Mouse (Mus musculus) v-Abl transformed pro-B cells (cell line): ENCODE measurements around the gene Clnk.

ENCODE experiments used
- in situ Hi-C, 2 experiments: fragments of 400-800 bp; cut with MboI; formaldehyde crosslinking; loops; one replicate each; pipeline ENCODE4 v1.15.1; 2025; ENCODE audit not compliant: unreplicated experiment in 2 of 2

Clnk gene

DNA sequence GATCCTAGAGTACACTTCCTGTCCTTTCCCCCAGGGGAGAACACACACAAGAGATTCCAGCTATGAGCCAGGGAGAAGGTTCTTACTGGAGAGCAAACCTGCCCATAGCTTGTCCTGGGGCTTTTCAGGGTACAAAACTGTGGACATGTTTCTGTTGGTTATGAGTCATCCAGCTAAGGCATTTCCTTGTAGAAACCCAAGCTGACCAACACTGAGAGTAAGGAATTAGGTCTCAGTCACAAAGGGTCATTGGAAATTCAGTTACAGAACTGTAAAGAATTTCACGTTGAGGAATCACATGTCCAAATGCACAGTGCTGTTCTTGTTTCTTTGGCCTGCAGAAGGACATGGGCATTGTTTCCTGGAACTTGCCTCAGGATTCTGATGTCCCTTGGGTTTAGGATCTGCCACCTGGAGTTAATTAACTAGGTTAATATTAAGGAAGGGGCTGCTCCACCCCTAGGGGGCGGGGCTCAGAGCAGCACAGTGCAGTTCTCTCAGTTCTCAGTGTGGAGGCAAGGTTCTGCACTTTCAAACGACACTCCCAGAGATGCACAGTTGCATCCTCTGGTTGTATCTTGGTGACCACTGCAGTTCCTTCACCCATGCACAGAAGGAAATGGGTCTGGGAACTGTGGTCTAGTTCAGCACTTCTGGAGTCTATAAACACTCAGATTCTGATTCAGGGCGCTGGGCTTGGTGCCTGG lies 18.4 kb downstream of the Clnk start:
- in situ Hi-C loops: no loop called here

DNA sequence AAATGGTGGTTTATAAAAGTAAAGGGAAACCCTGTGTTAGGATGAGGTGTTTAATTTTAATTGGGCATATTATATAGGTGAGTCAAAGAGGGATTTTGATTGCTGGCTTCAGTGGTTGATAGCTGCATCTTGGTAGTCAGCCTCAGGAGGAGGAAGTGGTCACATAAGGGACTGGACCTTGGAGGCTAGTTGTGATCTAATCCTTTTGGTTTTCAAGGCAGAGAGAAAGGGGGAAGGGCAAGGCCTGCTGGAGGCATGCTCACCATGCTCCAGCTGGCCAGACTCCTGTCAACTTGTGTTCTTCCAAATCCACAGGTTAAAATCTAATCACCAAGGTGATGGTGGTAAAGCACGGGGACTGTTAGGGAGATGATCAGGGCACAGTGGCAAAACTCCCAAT lies 19.0 kb downstream of the Clnk start:
- in situ Hi-C loops: no loop called here

DNA sequence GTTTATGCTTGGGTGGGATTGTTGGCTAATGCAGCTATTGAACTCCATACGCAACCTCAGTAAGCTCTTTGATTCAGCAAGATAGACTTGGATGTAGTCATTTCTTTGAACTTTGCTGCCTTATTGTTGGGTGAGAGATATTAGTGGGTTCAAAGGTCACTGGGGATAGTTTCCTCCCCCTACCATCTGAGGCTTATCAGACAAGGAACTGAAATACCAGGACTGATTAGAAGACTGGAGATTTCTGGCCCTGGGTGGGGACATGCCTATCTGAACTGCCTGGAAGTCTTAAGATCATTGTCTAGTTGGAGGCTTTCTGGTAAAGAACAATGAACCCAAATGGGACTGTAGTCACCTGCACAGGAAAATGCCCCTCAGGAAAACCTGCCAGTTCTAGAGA lies 26.4 kb downstream of the Clnk start:
- in situ Hi-C loops: no loop called here

DNA sequence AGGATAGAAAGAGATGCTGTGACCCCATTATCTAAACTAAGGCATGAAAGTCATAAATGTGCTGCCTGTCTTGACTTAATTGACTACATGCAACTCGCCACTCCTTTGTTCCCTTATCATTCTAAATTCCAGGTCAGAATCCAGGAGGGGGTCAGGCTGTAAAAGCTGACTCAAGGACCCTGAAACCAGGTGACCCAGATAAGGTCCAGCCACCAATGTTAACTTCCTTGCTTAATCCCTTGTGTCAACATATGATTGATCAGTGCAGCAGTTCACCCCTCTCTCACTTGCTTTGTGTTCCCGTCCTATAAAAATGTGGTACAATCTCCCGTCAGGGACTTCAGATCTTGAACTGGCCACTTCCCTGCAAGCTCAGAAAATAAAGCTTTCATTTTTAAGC lies 31.1 kb downstream of the Clnk start:
- in situ Hi-C loops: no loop called here

DNA sequence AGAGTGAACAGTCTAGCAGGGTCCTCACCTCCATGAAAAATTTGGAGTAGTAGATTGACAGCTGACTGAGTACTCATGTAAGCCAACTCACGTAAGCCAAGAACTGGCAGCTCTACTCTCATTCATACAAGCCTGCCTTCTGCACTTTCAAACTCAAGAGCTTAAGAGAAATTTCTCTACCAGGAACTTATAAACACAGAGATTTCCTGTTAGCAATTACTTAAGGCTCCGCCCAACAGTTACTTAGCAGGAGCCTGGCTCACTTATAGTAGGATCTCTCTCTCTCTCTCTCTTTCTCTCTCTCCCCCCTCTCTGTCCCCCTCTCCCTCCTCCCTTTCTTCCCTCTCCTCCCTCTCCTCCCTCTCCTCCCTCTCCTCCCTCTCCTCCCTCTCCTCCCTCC lies 32.3 kb downstream of the Clnk start:
- in situ Hi-C loops: no loop called here

DNA sequence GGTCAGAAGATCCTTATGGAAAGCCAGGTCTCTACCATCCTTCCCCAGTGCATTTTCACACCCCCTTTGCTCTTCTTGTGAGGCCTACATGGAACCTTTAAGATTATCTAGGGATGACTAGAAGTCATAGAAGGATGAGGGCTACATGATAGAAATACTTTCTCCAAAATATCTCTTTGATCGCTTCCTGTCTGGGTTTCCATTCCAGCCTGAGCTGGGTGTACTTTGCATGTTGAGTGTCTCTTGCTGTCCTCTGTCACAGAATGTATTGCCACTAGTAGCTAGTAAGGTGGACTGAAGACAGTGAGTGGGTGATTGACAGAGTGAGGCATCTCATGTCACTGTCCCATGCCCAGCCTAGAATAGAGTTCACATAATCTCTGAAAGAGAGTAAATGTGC lies 36.6 kb downstream of the Clnk start:
- in situ Hi-C loops: no loop called here

DNA sequence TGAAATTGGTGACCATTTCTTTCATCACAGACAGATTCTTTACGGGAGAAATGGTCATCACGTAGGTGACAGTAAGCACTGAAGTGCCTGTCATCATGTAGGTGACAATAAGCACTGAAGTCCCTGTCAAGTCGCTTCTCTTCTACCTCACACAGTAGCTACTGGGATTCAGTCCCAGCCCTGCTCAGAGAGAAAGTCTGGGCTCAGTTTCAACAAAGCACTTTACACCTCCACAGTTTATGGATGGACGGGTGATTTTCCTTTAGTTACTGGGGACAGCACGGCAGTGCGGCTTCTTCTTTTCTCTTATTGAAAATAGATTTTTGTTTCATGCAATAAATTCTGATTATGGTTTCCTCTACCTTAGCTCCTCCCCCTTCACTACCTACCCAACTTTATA lies 49.3 kb downstream of the Clnk start:
- in situ Hi-C loops: no loop called here

DNA sequence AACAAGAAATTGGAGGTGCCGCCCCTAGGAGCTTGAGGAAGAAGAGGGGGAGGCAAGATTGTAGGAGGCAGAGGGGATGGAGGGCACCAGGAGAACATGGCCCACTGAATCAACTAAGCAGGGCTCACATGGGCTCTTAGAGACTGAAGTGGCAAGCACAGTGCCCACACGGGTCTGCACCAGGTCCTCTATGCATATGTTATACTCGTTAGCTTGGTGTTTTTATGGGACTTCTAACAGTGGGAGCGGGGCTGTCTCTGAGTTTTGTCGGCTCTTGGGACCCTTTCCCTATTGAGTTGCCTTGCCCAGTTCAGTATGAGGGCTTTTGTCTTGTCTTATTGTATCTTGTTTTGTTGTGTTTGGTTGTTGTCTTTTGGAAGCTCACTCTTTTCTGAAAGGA lies 50.0 kb downstream of the Clnk start:
- in situ Hi-C loops: no loop called here

DNA sequence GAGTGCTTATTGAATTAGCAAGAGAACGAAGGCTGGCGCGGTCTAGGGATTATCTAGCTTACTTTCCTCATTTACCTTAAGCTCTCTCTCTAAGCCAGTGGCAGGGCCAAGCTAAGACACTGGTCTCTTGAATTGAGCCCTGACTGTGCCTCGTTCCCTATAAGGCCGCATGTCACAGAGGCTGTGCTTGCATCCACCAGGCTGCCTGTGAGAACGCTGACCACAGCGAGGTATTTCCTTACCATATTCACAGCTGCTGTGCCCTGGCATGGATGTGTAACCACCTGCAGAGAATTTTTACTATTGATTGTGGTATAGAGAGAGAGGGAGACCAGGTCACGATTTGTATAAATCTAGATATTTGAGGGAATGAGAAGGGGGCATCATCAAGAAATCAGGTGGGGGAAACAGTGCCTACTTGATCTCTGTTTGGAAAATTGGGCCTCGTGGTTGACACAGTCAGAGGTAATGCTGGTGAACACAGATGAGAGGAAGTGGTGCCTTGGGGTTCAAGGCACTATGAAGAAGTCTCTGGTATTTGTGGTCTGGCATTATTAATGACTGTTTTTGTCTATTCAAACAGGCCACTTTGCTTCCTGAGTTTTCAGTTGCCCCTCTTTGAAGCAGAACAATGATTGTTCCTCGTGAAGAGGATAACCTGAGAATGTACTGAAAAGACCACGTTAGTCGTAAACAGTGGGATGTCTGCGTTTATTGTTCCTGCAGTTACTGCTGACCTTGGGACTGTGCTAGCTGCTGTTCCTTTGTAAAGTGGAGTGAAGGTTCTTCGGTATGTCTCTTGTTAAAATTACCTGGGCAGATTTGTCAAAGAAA lies 52.3 kb downstream of the Clnk start:
- in situ Hi-C loops: no loop called here

DNA sequence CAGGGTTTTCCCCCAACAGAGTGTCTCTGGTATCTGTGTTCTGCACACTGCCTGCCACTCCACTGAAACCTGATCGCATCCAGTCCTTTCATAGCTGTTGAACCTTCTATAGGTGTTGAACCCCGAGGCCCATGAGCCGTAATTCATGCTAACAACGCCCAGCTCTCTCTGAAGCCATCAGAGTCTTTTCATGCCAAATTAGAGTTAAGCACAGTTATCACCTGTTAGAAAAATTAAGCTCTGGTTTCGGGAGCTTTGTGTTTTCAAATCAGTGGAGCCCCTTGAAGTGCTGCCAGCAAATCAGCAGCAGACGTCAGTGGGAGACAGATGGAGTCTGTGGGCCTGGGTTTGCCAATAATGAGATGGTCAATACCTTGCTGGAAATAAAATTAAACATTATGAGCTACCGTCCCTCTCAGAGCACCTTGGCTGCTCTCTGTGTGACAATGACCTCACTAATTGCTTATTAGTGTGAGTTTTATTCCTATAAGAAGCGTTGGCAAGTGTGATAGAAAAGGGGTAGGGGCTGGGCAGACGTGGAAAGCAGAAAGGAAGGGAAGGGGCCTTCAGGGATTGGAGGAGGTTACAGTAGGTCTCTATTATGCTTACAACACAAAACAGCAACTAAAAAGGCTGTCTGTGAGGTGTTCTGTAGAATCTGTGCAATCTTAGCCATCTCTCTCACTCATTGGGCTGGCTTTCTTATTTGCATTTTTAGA lies 63.1 kb downstream of the Clnk start:
- in situ Hi-C loops: no loop called here

DNA sequence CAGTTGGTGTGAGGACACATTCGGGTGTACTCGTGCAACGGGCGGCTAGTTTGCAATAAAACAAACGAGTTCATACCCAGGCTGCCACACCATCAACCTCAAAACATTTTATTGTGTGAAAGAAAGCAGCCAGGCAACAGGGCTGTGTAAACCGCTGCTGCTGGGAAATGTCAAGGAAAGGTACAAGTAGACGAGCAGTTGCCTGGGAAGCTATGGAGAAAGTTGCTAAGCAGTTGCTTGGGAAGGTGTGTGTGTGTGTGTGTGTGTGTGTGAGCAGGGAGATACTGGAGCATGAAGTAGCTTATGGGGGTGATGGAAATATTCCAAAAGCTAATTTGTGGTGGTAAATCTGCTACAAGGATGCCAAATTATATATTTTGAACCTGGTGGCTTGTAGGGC lies 63.7 kb downstream of the Clnk start:
- in situ Hi-C loops: no loop called here

DNA sequence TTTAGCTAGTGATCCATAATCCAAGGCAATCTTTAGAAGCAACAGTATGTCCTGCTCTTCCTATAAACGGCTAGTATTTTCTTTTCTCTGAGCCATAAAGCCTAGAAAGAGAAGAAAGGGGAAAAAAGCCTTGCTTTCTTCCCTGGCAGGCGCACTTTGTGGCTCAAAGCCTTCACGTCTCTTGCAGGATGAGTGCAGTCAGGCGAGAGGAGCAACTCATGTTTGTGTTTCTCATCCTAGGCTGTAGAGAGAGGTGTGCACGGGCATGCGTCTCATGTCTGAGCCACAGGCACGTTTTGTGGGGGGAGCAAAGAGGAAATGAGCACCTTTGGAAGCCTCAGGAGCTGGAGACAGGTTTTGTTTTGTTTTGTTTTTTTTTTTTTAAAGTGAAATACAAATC lies 64.2 kb downstream of the Clnk start:
- in situ Hi-C loops: no loop called here

DNA sequence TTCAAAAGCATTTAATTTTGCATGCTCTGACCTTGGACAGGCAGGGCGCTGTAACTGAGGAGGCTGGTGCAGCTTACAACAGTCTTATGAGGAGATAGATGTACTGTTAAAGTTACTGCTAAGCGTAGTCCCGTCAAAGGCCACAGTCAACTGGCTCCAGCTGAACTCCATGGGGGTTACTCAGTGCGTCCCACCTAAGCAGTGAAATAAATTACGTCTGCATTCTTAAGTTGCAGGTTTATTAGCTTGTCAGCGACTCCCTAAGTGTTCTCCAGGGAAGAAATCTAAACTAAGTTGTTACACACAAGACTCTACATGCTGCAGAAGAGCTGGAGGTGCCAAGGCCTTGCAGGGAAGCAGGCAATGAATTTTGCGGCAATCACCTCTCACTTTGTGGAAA lies 77.7 kb downstream of the Clnk start:
- in situ Hi-C loops: no loop called here

DNA sequence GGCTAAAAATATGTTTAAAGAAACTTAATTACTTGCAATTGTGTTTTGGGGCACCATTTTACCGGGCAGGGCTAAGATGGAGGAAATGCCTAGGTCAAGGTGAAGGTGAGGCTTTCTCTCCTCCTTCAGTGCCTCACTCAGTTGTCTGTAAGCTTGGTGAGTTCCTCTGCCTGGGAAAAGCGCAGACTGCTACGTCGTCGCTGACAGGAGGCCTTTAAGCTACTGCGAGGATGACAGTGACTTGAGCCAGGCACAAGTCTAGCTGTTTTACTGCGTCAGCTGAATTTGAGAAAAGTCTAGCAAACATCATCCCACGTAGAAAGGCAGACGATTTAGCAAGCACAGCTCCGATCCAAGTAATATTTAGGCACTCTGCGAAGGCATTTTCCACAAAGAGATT lies 81.5 kb downstream of the Clnk start:
- in situ Hi-C loops: no loop called here

DNA sequence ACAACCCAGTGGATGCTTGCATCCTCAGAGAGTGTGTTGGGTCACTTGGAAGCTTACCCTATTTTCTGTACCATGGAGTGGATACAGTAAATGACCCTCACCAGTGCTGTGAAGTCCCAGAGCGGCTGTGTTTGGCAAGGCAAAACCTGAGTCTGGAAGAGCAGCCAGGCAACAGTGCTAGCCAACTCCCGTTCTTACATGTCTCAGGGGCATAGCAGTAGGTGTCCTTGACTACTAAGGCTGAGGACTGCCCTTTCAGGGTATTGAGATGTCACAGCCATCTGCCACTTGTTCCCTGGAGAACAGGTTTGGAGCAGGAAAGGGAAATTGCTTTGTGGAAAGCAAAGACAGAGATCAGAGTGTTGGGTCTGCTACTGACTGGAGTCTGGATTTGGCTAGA lies 85.5 kb downstream of the Clnk start:
- in situ Hi-C loops: no loop called here

DNA sequence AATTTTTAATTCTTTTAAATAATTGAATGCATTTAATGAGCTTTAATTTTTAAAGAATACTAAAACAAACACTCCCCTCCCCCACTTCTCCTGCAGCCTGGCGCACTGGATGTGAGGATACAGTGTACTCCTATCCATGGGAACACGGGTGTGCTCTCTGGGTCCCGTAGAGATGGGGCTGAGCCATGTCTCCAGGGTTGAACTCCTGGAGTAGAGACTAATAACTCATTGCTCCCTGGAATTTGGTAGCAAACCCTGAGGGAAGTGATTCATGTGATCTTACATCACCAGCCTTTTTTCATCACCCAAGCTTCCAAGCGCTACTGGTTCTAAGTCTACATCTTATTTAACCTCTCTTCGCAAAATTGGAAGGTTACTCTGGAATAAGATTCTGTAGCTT lies 87.8 kb downstream of the Clnk start:
- in situ Hi-C loops: loop anchor here in 1 of 2 experiments (5.0 kb wide), 1 partner anchor 848 kb away; no protein-coding TSS in a partner anchor

DNA sequence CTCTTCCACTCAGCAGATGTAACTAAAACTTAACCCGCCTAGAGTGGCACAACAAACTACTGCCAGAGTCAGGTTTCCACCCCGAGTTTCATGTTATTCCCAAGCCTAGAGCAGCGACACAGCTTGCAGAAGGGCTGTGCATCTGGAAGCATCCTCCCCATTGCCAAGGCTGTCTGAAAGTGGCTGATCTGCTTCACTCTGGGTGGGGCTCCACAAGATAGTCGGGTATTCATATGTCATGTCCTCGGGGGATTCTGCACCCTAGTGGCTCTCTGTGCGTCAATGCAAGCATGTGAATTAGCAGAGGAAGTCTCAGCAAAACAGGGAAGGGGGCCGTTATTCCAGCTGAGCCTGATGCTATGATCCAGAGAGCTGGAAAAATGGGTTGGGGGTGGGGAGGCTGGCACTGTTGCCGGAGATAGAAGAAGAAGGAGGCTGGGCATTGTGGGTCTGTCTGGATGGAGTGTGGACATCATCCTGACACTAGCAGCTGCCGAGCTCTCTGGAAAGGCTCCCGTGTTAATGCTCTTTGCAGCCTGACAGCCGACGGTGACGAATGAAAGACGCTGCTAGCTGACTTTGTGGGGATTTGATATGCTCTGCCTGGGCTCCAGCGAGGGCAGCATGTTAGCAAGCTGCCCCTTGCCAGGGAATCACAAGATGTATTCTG lies 88.6 kb downstream of the Clnk start:
- in situ Hi-C loops: loop anchor here in 1 of 2 experiments (5.0 kb wide), 1 partner anchor 849 kb away; no protein-coding TSS in a partner anchor

DNA sequence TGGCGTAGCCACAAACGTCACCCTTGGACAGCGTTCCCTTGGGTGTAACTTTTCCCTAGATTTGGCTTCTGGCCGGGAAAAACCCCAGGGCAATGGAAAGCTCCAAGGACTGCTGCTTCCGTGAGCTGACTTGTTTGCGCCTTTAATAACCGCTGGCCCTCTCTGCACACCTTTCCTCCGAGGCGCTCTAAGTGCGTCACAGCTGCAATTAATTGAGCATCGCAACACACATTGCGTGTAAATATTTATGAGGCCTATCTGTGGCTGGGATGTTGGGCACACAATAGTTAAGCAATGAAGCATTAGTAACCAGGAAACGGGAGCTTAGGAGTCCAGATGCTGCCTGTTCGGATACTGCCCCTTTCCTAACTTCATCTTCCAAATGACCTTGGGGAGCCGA lies 90.5 kb downstream of the Clnk start:
- in situ Hi-C loops: loop anchor here in 1 of 2 experiments (5.0 kb wide), 1 partner anchor 851 kb away; no protein-coding TSS in a partner anchor

DNA sequence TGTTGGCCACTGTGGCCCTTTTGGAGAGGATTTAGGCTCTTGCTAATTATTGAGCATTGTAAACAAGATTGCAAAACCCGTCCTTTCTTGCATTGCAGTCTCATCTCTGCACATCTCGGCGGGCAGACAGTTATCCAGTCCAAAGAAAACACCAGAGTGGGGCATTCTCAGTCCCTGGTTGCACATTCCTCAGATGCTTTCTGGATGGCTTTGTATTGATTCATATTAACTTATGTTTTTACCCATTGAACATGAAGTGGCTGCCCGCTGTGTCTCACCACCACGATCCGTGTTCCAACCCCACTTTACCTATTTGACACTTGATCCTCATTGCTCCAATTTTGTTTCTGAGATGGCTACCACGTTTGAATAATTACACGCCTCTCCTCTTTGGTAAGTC lies 90.9 kb downstream of the Clnk start:
- in situ Hi-C loops: loop anchor here in 1 of 2 experiments (5.0 kb wide), 1 partner anchor 852 kb away; no protein-coding TSS in a partner anchor

DNA sequence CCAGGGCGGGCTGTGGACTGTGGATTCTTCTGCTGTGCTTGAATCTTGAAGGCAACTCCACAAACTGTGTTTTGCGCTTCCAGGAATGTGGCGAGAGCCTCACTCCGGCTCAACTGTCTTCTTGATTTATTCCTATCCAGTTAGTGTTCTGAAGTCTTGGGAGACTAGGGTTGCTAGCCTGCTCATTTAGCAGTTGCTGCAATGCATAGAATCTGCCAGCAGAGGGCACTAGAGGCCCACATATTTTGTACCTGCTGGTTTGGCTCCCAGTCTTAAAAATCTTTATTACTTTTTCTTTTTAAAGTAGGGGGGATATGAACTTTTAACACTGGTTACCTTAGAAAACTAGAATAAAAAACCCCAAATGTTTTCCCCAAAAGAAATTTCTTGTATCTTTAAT lies 94.8 kb downstream of the Clnk start:
- in situ Hi-C loops: loop anchor here (5.0 kb wide), 2 partner anchors 855 to 1180 kb away; no protein-coding TSS in a partner anchor

DNA sequence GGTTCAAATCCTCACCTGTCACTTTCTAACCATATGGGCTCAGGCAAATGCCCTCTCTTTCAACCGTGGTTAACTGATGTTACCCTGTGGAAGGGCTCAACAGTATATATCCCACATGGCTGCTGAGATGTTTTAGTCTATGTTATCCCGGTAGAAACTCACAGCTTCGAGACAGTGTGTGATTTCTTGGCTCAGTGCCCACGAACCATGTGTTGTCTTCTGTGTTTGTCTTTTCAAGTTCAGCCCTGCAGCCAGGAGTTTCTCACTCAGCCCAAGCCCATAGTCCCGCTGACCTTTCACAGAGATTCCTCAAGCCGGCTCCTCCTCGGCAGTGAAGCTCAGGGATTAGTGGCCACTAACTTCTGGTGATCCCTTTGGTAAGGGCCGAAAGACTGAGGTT lies 96.0 kb downstream of the Clnk start:
- in situ Hi-C loops: loop anchor here (5.0 kb wide), 2 partner anchors 857 to 1182 kb away; no protein-coding TSS in a partner anchor
